Mouse (Mus musculus): ENCODE measurements around the gene Olfr1336.
"Not testable (repeated sequence)": the region's sequence is repeated elsewhere in the genome, so short reads cannot be mapped to it uniquely, and the experiment has no call there.

Olfr1336 gene

GRCm38 (mm10) chr7:6455868-6456267 lies at the start of gene Olfr1336:
TSS of gene Olfr1336 (plus strand) at chr7:6456168.
- no peak for DNase-seq (ENCODE audit: extremely low read depth, low read depth)

DNA sequence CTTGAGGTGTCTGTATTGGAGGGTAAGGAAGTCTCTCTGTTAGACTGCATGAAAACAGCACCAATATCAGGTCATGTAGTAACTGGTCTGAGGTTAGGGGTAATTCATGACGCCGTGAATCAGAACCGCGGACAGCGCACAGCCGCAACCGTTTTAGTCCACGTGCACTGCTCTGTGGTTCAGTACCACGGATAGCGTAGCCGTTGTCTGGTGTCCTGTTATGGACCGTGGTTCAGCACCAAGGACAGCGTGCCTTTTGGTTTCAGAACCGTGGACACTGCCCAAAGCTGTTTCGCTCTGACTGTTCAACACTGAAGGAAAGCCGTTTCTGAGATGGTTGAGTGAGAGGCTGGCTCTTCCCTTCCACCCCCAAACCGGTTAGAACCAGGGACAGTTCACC lies 45.9 kb upstream of the Olfr1336 start, which contains the start of gene Gm20715:
Gm20715 (plus strand) TSS at position 235 of the 400 bp plus-strand sequence.
- peak; percentile 65 for DNase-seq (ENCODE audit: extremely low read depth, low read depth)

GRCm38 (mm10) chr7:6414626-6415441 lies 41.1 kb upstream of the Olfr1336 start:
- no peak for DNase-seq (ENCODE audit: extremely low read depth, low read depth)

DNA sequence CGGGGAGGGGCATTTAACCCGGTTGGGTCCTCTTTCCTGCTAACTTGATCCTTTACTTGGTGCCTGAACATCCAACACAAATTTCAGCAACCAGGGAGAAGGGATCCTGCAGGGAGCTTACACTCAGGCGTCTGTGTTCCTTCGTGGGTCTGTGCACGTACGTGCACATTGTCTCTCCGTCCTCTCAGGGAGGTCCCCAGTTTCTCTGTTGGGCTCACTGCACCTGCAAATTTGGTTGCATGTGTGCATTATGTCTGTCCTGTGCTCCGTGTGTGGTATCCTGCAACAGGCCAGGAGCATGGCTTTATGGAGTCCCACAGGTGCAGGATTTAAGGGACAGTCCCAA lies 40.6 kb upstream of the Olfr1336 start:
- DNase-seq (ENCODE audit: extremely low read depth, low read depth): no peak

DNA sequence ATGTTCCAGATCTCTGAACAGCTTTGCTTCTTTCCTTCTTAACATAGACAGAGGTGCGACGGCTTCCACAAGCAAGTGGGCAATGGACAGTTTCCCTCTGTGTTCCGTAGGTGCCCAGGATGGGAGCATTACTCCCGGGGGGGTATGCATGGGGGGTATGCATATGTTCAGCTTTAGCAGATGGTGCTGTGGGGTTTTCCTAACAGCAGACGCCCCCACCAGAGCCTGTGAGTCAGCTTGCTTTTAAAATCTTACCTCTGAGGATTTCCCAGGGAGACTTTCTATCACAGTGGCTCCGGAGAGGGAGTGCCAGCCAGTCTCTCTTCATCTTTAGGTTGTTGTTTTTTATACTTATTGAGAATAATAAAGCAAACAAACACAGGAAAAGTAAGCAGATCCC lies 36.1 kb upstream of the Olfr1336 start:
- no peak for DNase-seq (ENCODE audit: extremely low read depth, low read depth)

- DNase-seq (ENCODE audit: extremely low read depth, low read depth): no peak
These were observed 26.6 kb upstream of the Olfr1336 start for GRCm38 (mm10) chr7:6429381-6429780.

GRCm38 (mm10) chr7:6430342-6430741 lies 25.6 kb upstream of the Olfr1336 start:
- DNase-seq (ENCODE audit: extremely low read depth, low read depth): peak; percentile 6

DNA sequence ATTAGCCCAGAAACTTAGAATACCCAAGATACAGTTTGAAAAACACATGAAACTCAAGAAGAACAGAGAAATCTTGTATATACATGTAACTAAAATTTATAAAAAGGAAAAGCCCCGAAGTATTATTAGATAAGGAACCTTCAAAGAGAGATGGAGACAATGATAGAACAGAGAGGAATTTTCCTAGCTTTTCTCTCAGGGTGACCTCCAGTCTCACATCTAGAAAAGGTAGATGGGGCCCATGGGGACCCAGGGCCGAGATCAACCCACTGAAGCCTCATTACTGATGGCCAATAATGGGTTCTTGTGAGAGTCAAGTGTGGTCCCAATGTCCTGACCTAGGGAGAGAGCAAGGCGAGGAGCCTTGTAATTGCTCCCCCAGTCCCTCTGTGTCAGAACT lies 17.6 kb upstream of the Olfr1336 start, which contains the start of gene Olfr1344:
Olfr1344 (plus strand) TSS at position 301 of the 400 bp plus-strand sequence.
- no peak for DNase-seq (ENCODE audit: extremely low read depth, low read depth)

GRCm38 (mm10) chr7:6441173-6441572 lies 14.8 kb upstream of the Olfr1336 start:
- DNase-seq (ENCODE audit: extremely low read depth, low read depth): no peak

- no peak for DNase-seq (ENCODE audit: extremely low read depth, low read depth)
These were observed 8.2 kb upstream of the Olfr1336 start for GRCm38 (mm10) chr7:6447771-6448170.

GRCm38 (mm10) chr7:6456399-6456798 lies 431 bp downstream of the Olfr1336 start:
- DNase-seq (ENCODE audit: extremely low read depth, low read depth): no peak

- no peak for DNase-seq (ENCODE audit: extremely low read depth, low read depth)
These were observed 11.0 kb downstream of the Olfr1336 start, which contains the start of gene Olfr1346 for GRCm38 (mm10) chr7:6466951-6467350. TSS of gene Olfr1346 (plus strand) at chr7:6467101.

GRCm38 (mm10) chr7:6477633-6478032 lies 21.7 kb downstream of the Olfr1336 start:
- DNase-seq (ENCODE audit: extremely low read depth, low read depth): not testable (repeated sequence)

- DNase-seq (ENCODE audit: extremely low read depth, low read depth): no peak
These were observed 30.9 kb downstream of the Olfr1336 start, which contains the start of gene Olfr5 for GRCm38 (mm10) chr7:6486841-6487240. TSS of gene Olfr5 (minus strand) at chr7:6486941.

DNA sequence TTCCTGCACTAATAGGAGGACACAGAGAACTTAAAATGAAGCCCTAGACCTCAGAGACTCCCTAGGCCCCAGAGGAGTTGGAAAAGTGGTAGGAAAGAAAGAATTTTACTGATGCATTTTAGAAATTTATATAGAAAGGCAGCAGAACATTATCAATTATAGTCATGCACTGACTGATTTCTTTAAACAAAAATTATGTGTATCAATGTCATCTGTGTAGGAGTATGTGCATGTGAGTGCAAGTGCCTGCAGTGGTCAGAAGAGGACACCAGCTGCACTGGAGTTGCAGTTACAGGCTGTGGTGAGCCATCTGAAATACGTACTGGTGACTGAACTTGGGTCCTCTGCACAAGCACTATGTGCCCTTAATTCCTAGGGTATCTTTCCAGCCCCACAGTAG lies 43.7 kb downstream of the Olfr1336 start, which contains the start of gene Olfr1347:
Olfr1347 (minus strand) TSS at position 101 of the 400 bp plus-strand sequence.
- DNase-seq (ENCODE audit: extremely low read depth, low read depth): no peak

- DNase-seq (ENCODE audit: extremely low read depth, low read depth): no peak
These were observed 52.7 kb downstream of the Olfr1336 start, which contains the start of gene Olfr1348 for GRCm38 (mm10) chr7:6508648-6509047. TSS of gene Olfr1348 (minus strand) at chr7:6508748.
